Mouse (Mus musculus): ENCODE data around the gene Tub.

The Tub gene

DNA sequence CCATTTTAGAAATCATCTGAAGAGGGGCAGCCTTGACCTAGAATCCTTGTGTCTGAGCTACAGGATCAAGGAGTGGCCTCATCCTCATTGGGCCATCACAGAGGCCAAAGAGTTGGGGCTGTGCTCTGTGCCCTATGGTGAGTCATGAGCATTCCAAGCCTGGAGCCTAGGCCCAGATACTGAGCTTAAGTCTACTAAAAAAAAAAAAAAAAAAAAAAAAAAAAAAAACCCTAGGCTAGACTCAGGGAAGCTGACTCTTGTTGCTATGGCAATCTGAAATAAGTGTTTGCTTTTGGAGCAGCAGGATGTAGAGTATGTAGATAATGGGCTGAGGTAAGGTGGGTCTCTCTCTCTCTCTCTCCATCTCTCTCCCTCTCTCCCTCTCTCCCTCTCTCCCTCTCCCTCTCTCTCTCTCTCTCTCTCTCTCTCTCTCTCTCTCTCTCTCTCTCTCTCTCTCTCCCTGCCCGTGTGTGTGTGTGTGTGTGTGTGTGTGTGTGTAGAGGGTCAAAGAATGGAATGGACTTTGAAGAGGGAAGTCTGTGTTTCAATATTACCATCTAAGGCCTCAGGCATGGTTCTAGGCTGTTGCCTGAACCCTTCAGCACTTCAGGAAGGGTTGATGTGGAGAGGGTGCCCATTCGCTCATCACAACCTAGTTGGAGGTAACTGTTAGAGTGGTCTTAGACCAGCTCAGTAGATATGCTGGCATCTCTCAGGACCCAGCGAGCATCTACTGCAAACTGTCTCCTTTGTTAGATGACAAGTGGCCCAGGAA lies 36.0 kb downstream of the Tub start:
- no peak for DNase-seq

DNA sequence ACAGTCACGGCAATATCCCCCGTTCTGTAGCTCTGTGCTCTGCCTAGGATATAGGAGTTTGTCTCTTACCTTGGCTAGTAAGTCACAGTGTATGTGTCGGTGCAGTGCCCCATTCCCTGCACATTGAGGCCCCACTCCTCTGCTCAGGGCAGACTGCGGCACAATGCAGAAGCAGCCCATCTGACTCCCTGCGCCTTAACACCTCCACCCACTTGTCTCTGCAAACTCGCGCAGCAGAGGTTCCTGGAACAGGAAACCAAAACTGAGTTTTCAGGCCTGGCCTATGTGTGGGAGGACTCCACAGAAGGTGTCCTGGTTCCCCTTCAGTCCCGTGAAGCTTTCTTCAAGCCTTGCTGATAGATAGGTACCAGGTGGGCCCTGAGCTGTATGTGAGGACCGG lies 41.1 kb downstream of the Tub start:
- no peak for DNase-seq

- DNase-seq, result no peak
Observed at GRCm38 (mm10) chr7:108993230-108993629, 43.1 kb downstream of the Tub start.

DNA sequence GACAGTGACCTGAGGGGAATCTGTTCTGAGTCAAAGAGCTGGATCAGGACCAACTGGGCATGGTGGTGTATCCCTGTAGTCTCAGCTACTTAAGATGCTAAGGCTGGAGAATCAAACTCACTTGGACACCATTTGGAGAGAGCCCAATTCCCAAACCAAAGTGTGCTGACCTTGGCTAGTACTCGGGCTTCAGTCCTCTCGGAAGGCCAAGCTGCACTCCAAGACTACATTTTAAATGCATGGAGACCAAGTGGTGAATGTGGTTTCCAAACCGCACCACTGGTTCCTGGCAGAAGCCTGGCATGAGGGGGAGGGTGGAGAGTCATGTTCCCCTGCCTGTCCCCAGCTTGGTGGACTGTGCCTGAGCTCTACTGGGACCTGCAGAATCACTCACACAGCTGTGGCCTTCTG lies 43.7 kb downstream of the Tub start:
- DNase-seq, result no peak

DNA sequence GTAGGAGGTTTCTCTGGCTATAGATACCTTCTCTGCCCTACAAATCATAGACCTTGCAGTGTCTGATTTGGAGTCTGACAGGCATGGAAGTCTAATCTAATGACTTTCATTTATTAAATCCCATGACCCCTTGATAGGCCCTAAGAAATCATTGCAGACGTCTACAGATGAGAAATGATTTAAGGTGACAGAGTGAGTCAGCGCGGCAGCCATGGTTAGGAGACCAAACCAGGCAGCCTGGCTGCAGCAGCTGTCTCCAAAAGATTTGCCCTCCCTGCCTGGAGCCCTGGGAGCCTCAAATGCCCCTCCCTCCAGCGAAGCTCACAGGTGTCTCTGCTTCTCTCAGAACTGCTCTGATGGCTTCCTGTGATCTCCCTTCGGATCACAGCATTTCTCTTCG lies 46.0 kb downstream of the Tub start:
- DNase-seq, result no peak

DNA sequence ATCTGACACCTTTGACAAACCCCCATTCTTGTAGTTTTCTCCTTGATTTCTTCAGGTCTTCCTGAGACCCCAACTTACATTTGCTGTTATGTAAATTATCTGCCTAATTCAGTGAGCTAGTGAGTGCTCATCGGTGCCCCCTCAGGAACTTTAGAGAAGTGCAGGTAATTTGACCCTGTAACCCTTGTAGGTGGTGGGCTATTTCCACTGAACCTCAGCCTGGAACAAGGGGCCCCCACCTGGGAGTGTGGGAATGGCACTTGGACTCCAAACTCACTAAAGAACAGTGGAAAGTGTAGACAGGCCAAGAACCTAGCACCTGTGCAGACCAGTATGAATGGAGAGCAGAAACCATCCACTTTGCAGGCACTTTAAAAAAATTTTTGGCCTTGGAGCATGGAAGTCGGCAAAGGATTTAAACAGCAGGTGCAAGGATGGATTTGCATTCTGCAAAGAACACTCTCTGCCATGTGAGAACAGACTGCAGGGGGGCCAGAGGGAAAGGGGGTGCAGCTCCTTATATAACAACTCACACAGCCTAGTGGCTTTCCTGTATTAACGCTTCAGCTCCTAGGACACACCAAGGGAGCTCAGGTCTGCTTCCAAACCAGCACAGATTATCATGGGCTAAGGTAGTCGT lies 50.3 kb downstream of the Tub start:
- DNase-seq, result no peak

DNA sequence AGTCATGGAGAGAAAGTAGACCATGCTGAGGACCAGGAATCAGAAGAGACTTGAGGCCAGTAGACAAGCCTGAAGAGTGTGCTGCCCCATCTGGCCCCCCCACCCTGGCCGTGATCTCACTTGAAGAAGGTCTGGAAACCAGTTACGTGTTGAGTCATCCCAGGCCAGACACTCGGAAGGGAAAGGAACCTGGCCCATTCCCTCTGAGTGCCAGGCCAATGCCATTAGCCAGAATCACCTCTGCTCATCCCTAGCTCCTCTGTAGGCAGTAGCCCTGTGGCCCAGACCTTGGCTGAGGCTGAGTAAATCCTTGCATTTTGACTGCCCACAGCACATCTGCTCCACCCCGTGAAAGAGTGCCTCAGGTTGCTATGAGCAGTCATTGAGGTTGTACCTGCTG lies 51.8 kb downstream of the Tub start:
- DNase-seq, result no peak

GRCm38 (mm10) chr7:109003653-109004052 lies 53.5 kb downstream of the Tub start:
- no peak for DNase-seq

GRCm38 (mm10) chr7:109009260-109009659 lies 59.1 kb downstream of the Tub start:
- no peak for DNase-seq

DNA sequence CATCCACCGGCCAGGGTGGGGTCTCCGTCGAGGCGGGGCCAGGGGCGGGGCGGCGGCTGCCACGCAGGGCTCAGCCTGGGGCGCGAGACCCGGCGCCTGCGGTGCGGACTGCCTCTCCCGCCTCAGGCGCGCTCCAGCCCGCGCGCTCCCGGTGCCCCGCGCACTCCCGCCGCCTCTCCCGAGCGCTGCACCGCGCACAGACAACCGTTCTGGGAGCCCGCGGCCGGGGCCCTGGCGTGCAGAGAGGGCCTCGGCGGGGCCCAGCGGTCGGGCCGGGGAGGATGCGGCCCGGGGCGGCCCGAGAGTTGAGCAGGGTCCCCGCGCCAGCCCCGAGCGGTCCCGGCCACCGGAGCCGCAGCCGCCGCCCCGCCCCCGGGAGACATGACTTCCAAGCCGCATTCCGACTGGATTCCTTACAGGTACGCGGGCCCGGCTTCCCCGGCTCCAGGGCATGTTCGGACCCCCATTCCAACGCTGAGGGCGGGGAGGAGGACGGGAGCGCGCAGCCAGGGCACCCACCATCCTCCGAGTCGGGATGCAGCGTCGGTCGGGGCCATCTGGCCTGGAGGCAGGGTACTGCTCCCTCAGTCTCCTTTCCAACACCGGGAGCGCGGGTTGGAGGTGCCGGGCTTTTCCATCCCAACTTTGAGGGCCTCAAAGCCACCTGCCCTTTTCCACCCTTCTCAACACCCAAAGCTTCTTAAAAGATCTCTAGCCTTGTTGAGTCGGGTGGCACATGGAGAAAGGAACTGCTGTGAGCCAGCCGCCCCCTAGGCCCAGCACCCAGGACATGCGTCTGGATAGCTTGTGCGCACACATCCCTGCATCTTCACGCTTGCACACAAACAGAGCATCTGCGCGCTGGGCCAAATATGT lies 60.8 kb downstream of the Tub start:
- DNase-seq, result no peak

DNA sequence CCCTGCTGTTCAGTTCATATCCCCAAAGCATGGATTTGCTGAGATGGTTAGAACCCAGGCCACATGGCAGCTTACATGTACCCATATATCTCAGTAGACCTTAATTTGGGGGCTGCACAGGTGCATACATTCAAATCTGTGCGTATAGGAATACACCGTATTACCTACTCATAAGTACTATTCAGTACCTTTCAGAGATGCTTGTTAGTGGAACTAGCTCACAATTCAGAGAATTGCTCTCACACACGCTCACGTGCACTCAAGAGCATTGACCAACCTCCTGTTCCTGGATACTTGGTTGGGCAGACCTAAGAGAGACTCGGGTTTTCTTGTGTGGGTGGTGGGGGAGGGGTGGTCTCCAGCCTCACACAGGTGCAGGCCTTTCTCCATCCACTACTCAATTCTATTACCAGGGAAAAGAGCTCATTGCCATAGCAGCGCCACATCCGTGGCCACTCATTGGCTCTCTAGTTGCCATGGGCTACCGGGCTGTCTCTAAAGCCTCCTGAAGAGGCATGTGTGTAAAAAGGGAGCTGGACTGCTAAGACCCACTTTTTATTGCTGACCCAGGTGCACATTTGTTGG lies 61.5 kb downstream of the Tub start:
- DNase-seq, result no peak

DNA sequence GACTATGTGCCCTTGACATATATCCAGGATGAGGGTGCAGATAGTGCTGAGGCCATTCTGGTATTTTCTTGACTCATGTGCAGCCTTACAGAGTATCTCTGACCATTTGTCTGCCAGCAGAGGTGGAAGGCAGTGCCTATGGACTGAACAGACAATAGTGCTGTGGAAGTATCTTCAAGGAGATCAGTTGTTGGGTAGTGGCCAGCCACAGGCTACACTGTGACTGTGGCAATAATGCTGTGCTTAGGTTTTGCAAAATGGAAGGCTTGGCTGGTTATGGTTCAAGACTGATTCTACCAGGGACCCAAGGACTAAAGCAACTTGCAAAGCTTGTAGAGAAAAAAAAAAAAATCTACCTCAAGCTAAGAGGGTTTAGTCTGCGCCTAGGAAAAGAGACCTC lies 62.4 kb downstream of the Tub start:
- no peak for DNase-seq

- DNase-seq, result no peak
Observed at GRCm38 (mm10) chr7:109012998-109013625, 63.0 kb downstream of the Tub start.

- DNase-seq, result no peak
Observed at GRCm38 (mm10) chr7:109014851-109015250, 64.7 kb downstream of the Tub start.

DNA sequence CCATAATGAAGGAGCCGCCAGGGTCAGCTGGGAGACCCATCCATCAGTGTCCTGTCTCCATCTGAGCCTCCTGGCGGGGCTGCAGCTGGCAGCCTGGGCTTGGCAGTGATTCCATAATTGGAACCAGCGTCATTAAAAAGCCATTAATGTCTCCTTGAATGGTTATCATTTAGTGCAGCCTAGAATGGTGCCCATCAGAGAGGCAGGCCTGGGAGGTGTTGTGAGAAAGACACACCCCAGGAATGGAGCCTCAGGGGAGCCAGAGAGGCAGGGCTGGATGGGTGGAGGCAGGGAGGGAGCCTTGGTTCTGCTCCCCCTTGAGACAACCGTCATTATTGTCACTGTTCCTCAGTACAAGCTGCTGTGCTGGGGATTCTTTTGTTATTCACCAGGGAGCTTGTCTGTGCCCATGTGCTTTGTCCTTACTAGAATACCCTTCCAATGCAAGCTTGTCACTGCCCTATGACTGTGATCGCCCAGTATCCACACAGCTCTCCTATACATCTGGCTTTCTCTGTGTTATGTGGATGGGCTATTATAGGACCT lies 66.3 kb downstream of the Tub start:
- no peak for DNase-seq

GRCm38 (mm10) chr7:109019243-109019642 lies 69.1 kb downstream of the Tub start:
- DNase-seq, result no peak

GRCm38 (mm10) chr7:109021428-109021827 lies 71.3 kb downstream of the Tub start:
- no peak for DNase-seq

DNA sequence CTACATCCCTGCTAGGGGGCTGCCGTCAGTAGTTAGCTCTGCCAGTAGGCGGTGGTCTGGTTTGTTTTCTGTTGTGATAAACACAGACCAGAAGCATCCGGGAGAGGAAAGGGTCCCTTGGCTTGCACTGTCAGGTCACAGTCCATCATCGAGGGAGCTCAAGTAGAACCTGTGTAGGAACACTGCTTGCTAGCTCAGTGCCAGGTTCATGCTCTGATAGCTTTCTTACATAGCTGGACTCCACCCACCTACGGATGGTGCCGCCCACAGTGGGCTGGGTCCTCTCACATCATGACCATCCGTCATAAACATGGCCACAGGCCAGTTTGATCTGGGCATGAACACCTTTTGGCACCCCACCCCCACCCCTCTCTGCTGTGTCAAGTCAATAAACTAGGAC lies 75.6 kb downstream of the Tub start:
- DNase-seq, result no peak

DNA sequence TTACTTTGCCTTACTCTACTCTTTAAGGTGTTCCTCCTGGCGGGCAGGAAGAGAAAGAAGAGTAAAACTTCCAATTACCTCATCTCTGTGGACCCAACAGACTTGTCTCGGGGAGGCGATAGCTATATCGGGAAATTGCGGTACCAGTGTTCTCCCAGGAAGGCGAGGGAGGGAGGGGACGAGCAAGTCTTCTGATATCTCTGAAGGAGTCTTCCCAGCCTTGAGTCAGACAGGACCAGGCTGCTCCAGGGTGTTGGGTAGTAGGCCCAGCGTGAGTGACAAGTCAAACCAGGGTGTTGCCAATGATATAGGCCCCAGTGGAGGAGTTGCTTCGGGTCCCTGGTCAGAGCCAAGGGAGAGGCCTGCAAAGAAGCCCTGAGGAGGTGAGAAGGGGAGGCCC lies 76.8 kb downstream of the Tub start:
- DNase-seq, result no peak

DNA sequence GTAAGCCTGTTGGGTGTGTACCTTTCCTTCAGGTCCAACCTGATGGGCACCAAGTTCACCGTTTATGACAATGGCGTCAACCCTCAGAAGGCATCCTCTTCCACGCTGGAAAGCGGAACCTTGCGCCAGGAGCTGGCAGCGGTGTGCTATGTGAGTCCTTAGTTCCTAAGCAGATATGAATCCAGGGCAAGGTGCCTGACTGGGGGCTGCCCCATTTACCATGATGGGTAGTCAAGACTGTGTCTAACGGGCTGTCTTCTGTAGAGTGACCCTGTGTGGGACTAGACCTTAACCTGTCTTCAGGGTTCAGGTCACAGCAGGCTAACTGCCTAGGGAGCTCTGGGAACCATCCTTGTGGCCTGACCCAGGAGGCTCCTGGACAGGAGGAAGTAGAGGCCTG lies 77.6 kb downstream of the Tub start:
- DNase-seq, result no peak

- DNase-seq, result no peak
Observed at GRCm38 (mm10) chr7:109028204-109028603, 78.1 kb downstream of the Tub start.

DNA sequence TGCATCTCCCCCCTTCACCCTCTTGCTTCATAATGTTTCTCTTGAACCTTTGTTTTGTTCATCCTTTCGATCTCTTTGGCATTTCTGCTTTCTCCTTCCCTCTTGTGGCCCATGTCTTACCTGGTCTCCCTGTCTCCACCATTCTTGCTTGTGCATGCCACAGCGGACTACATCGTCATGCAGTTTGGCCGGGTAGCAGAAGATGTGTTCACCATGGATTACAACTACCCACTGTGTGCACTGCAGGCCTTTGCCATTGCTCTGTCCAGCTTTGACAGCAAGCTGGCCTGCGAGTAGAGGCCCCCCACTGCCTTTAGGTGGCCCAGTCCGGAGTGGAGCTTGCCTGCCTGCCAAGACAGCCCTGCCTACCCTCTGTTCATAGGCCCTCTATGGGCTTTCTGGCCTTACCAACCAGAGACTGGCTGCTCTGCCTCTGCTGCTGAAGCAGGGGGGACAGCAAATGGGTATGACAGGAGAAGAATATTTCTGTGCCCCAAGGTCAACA lies 79.9 kb downstream of the Tub start:
- DNase-seq, result no peak
